Mouse (Mus musculus) gastrocnemius, adult 2 months (tissue): ENCODE measurements around the gene Znhit6. TPM values are rescaled to one million over a fixed set of nuclear protein-coding genes. Genes with fewer than 3 reads are reported as not detected.
A peak's percentile ranks its signal among the peaks of the same experiment; 100 is the strongest.

Experiments used
- DNase-seq: peaks from one replicate; pipeline ENCODE4 v3.0.0; 2022
- H3K27ac ChIP-seq: fragments of 200-600 bp; 2 replicates; pipeline ENCODE4 v1.8.1; 2022; ENCODE audit warnings: mild to moderate bottlenecking
- H3K4me3 ChIP-seq: fragments of 200-600 bp; 2 replicates; pipeline ENCODE4 v1.8.1; 2022; ENCODE audit warnings: mild to moderate bottlenecking, moderate library complexity
- CTCF ChIP-seq: fragments of 200-600 bp; IDR thresholded peaks from 2 replicates; pipeline ENCODE4 v1.8.1; 2022; ENCODE audit warnings: antibody characterized with exemption, mild to moderate bottlenecking, moderate library complexity
- intact Hi-C: fragments of 180-260 bp; cut with DNase I; formaldehyde crosslinking; loops from one replicate; pipeline ENCODE4 v1.15.1; 2025
- total RNA-seq, 2 experiments: library from RNA; stranded (reverse); gene quantifications; 2 replicates each; pipeline ENCODE4 v1.2.3; 2021

The Znhit6 gene
- total RNA-seq, 2 experiments from 2014 or later: 12.3 to 12.8 TPM

GRCm38 (mm10) chr3:145650298-145651011 is 74.5 kb downstream of the Znhit6 start:
- DNase-seq: peak; percentile 77
- H3K27ac ChIP-seq: peak overlapping the region; percentile 97
- TF ChIP-seq CTCF: no peak
- intact Hi-C loops: no loop called here
- H3K4me3 ChIP-seq: peak overlapping the region; percentile 75

- Histone ChIP-seq H3K27ac (peak overlapping the region; percentile 97), H3K4me3 (peak overlapping the region; percentile 75)
- intact Hi-C loops: no loop called here
- TF ChIP-seq CTCF: no peak
- no peak for DNase-seq
Measured at GRCm38 (mm10) chr3:145651029-145651977, 75.3 kb downstream of the Znhit6 start.

GRCm38 (mm10) chr3:145651978-145652321 is 75.9 kb downstream of the Znhit6 start:
- DNase-seq: no peak
- intact Hi-C loops: loop anchor here (2.0 kb wide), 1 partner anchor 23 kb away; no protein-coding TSS in a partner anchor
- peak overlapping the region; percentile 97 for H3K27ac ChIP-seq
- peak overlapping the region; percentile 75 for H3K4me3 ChIP-seq
- TF ChIP-seq CTCF: no peak

- peak; percentile 68 for DNase-seq
- no peak for TF ChIP-seq CTCF
- peak overlapping the region; percentile 75 for H3K4me3 ChIP-seq
- intact Hi-C loops: loop anchor here (2.0 kb wide), 1 partner anchor 22 kb away; no protein-coding TSS in a partner anchor
- H3K27ac ChIP-seq: peak overlapping the region; percentile 97
Measured at GRCm38 (mm10) chr3:145652322-145653131, 76.5 kb downstream of the Znhit6 start.

GRCm38 (mm10) chr3:145653191-145653940 is 77.4 kb downstream of the Znhit6 start:
- intact Hi-C loops: loop anchor here (2.0 kb wide), 1 partner anchor 21 kb away; no protein-coding TSS in a partner anchor
- Histone ChIP-seq H3K4me3 (peak overlapping the region; percentile 75), H3K27ac (peak overlapping the region; percentile 97)
- TF ChIP-seq CTCF: peak; percentile 22; the same call in 1 of the 2 replicates
- DNase-seq: peak; percentile 87

DNA sequence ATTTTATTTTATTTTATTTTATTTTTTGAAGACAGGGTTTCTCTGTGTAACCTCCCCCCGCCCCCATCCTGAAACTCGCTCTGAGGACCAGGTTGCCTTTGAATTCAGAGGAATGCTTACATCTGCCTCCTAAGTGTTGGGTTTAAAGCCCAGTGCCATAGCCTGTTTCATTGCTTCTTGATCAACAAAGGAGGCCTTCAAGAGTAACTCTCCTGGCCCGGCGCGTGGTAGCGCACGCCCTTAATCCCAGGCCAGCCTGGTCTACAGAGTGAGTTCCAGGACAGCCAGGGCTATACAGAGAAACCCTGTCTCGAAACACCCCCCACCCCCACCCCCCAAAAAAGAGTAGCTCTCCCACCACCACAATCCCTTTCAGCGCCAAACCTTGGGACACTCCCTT is 78.0 kb downstream of the Znhit6 start:
- no peak overlapping the region; the same call in 1 of the 2 replicates for H3K4me3 ChIP-seq
- intact Hi-C loops: no loop called here

More for the DNA sequence above, 78.0 kb downstream of the Znhit6 start:
- DNase-seq: no peak
- peak overlapping the region; percentile 97 for H3K27ac ChIP-seq
- TF ChIP-seq CTCF: no peak

Other genes starting within 250 kb of the Znhit6 start
- 10 to 100 TPM; 20.8 to 52.2 TPM for gene Ccn1, start 73.8 kb downstream of the Znhit6 start, total RNA-seq
- gene Ddah1, start 182.5 kb downstream of the Znhit6 start, total RNA-seq: 1 to 10 TPM; 2.2 to 4.4 TPM